Mouse (Mus musculus) erythroblast, embryonic 14.5 days (primary cell): ENCODE measurements around the gene Blzf1. TPM values are rescaled to one million over a fixed set of nuclear protein-coding genes. Genes with fewer than 3 reads are reported as not detected.

Source experiments
- H3K27me3 ChIP-seq: 2 replicates; pipeline ENCODE4 v1.6.1; 2012; ENCODE audit warnings: inconsistent platforms; ENCODE audit not compliant: control insufficient read depth
- H3K36me3 ChIP-seq: 2 replicates; pipeline ENCODE4 v1.6.1; 2012; ENCODE audit warnings: mild to moderate bottlenecking, inconsistent platforms; ENCODE audit not compliant: control insufficient read depth
- H3K4me1 ChIP-seq: 2 replicates; pipeline ENCODE4 v1.6.1; 2012; ENCODE audit warnings: inconsistent platforms; ENCODE audit not compliant: control insufficient read depth
- H3K4me3 ChIP-seq: replicated peaks from 2 replicates; pipeline ENCODE3; 2012; ENCODE audit warnings: moderate library complexity, mild to moderate bottlenecking, inconsistent platforms
- H3K9me3 ChIP-seq: 2 replicates; pipeline ENCODE4 v1.6.1; 2012; ENCODE audit warnings: low read length, inconsistent platforms, mixed read lengths; ENCODE audit not compliant: control insufficient read depth
- GATA1 ChIP-seq: IDR thresholded peaks from 2 replicates; pipeline ENCODE4 v1.6.1; 2012; ENCODE audit warnings: low read length, inconsistent platforms, mixed read lengths
- TAL1 ChIP-seq: IDR thresholded peaks from 3 replicates; pipeline ENCODE4 v1.6.1; 2012; ENCODE audit warnings: low read length, inconsistent platforms, mixed read lengths
- polyA plus RNA-seq: library from polyadenylated mRNA; stranded (reverse); fragments of >175 nt; gene quantifications from 2 replicates; pipeline ENCODE4 v1.2.3, GENCODE M21; 2012

Blzf1 gene
- polyA plus RNA-seq, 1 experiment, result 0.12 TPM

DNA sequence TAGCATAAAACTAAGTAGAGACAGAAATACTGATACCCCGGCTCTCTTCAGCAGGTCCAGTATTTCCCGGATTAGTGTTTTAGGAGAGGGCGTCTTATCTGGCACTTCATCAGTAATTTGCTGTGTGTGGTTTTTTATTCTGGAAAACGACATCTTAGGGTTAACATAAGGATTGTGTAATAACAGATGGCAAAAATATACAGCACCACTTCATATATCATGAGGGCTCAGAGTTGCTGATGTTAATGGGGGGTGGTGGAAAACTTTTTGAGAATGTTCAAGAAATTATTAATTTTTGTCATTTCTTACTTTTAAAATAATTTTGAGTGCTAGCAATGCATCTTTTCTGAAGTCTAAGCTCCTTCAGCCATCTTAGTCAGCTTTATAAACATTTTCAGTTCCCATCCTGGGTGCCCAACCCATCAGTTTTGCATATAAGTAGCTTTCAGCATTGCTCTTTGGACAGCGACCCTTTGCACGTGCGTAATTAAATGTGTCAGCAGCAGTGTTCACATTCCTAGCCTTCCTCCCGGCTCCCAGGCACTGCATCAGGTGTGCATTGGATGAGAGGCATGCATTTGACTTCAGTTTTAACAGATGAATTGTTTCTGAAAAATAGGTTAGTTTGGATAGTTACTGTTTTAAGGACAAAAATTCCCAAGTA is 15.8 kb upstream of the Blzf1 start:
- no peak overlapping the region for H3K4me3 ChIP-seq
- peaks cover 5% of the 10 kb centered on the region for H3K4me1 ChIP-seq
- TF ChIP-seq TAL1 (no peak), GATA1 (no peak)
- H3K27me3 ChIP-seq, result no peaks in the 10 kb centered on the region
- no peaks in the 10 kb centered on the region for H3K9me3 ChIP-seq
- H3K36me3 ChIP-seq, result no peaks in the 10 kb centered on the region

DNA sequence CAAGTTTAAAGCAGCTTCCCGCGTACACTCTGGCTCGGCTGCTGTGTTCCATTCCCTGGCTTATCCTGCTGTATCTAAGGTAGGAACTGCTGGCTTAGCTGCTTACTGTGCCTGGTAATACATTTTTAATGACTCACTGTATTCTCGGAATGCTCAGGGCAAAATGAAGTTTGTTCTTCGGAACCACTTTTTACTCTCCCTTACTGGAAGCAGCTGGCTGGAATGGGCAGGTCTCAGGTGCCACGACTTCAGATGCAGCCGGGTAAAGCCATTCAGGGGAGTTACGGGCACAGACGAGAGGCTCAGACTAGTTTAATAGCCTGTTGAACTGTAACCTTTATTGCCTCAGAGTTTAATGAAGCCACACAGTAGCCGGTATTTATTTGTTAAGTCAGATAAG is 14.1 kb upstream of the Blzf1 start:
- H3K9me3 ChIP-seq, result no peaks in the 10 kb centered on the region
- no peak overlapping the region for H3K4me3 ChIP-seq
- no peak for TF ChIP-seq GATA1
- TF ChIP-seq TAL1, result no peak

DNA sequence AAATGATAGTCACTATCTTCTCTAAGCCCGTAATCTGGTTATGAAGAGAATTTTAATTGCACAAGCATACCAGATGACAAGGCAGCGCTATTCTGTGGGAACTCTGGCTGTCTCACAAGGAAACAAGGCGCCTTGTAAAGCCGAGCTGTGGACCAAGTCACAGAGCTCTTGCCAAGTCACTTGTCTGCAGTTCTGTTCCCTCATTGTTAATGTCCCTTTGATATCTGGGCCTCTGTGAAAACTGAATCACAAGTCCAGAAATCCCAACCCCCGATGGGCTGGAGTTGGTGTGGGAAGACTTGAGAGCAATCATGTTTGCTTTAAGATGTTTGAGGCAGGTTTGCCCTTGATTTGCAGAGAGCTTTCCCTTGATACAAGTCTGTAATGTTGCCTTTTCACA is 13.4 kb upstream of the Blzf1 start:
- Histone ChIP-seq H3K27me3 (no peaks in the 10 kb centered on the region), H3K4me3 (no peak overlapping the region), H3K4me1 (peaks cover 5% of the 10 kb centered on the region), H3K9me3 (no peaks in the 10 kb centered on the region), H3K36me3 (peaks cover 2% of the 10 kb centered on the region; the same call in 1 of the 2 replicates)
- TF ChIP-seq TAL1 (no peak), GATA1 (no peak)

More for the DNA sequence above, 14.1 kb upstream of the Blzf1 start:
- peaks cover 2% of the 10 kb centered on the region; the same call in 1 of the 2 replicates for H3K36me3 ChIP-seq
- no peaks in the 10 kb centered on the region for H3K27me3 ChIP-seq
- H3K4me1 ChIP-seq, result peaks cover 5% of the 10 kb centered on the region

DNA sequence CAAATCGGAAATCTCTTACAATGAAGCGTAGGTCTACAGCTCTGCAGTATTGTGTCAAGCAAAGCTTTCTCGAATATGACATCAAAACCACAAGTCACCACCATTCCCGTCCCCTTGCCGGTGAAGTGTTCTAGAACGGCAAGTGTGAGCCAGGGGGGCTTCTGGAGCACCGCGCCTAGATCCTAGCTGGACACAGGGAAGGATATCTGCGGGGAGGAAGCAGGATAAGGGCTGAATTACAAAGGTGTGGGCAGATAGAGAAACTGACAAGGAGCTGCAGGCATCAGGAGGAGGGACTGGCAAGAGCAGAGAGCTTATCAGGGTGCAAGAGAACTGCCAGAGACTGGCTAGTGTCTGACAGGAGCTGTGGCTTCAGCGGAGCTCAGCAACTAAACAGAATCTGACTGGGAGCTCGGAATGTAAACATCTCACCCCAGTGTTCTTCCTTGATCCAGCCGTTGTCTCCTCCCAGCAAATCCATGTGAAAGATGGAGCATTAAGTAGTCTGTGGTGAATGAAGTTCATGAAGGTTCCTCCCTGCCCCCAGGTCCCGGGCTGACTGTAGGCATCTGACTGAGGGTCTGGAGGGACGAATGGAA is 12.4 kb upstream of the Blzf1 start:
- TF ChIP-seq TAL1 (no peak), GATA1 (no peak)
- Histone ChIP-seq H3K4me1 (peaks cover 11% of the 10 kb centered on the region), H3K27me3 (no peaks in the 10 kb centered on the region), H3K9me3 (no peaks in the 10 kb centered on the region), H3K36me3 (peaks cover 7% of the 10 kb centered on the region), H3K4me3 (no peak overlapping the region)

DNA sequence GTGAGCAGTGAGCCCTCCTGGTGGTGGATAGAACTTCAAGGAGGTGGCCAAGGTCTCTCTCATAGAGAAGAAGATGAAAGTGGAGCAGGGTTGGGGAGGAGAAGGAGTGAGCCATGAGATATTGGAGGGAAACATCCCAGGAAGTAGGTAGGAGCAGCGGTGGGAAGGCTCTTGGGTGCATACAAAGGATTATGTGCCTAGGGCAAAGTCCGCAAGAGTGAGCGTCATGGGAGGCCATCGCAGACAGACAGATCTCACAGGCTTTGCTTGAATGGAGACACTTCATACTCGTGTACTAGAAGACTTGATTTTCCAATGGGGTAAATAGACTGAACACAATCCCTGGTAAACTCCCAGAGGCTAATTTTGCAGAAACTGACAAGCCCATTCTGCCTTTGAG is 11.2 kb upstream of the Blzf1 start:
- no peaks in the 10 kb centered on the region for H3K9me3 ChIP-seq
- peaks cover 20% of the 10 kb centered on the region for H3K4me1 ChIP-seq
- H3K27me3 ChIP-seq, result no peaks in the 10 kb centered on the region
- TF ChIP-seq GATA1 (no peak), TAL1 (no peak)
- H3K4me3 ChIP-seq, result no peak overlapping the region
- H3K36me3 ChIP-seq, result peaks cover 7% of the 10 kb centered on the region

DNA sequence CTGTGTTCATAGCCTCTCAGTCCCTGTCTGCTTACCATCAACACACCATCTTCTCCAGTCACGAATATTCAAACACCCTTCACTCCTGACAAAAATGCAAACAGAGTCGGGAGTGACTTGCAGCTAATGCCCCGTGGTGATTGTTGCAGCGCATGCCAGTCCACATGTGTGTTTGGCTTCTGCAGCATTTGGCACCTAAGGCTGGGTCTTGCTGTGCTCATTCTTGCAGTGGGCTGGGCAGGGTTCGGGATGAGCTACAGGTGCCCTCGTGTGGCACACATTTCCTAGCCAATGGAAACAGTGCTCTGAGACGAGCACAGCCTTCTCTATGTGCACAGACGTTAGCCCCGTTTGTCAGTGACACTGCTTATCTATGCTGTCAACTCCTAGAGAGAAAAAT is 10.0 kb upstream of the Blzf1 start:
- Histone ChIP-seq H3K36me3 (peaks cover 11% of the 10 kb centered on the region), H3K4me1 (peaks cover 20% of the 10 kb centered on the region), H3K27me3 (no peaks in the 10 kb centered on the region), H3K9me3 (no peaks in the 10 kb centered on the region), H3K4me3 (no peak overlapping the region)
- no peak for TF ChIP-seq TAL1
- TF ChIP-seq GATA1, result no peak

DNA sequence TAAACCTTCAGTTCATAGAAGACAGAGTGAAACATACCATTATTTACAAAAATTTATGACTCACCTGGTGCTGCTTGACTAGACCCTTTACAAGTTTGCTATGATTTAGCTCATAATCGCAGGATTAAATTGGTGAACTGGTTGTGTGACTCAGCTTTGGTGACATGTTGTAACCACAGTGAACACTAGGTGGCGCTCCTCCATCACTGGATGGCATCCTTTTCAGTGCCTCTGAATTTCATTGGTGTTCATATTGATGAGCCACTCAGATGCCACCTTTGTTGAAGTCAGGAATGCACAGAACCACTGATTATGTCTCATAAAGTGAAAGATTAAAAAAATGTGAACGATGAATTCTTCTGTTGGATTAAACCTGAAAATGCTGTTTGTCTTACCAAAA is 9.4 kb upstream of the Blzf1 start:
- TF ChIP-seq TAL1, result no peak
- TF ChIP-seq GATA1, result no peak
- Histone ChIP-seq H3K4me3 (no peak overlapping the region), H3K4me1 (peaks cover 20% of the 10 kb centered on the region), H3K9me3 (no peaks in the 10 kb centered on the region), H3K27me3 (no peaks in the 10 kb centered on the region), H3K36me3 (peaks cover 13% of the 10 kb centered on the region)

DNA sequence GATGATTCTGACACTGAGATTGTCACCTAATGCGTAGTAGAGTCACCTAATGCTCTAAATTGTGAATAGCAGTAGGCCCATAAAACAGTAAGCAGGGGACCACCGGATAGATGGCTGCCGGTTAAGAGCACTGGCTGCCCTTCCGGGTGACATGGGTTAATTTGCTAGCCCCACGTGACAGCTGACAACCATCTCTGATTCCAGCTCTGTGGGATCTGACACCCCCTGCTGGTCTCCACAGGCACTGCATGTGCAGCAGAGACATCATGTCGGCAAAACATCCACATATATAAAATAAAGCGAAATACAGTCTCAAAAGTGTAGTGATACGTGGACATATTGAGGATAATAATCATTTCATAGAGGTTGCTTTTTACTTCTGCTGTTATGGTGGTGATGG is 8.0 kb upstream of the Blzf1 start:
- no peaks in the 10 kb centered on the region for H3K9me3 ChIP-seq
- H3K4me3 ChIP-seq, result no peak overlapping the region
- H3K27me3 ChIP-seq, result no peaks in the 10 kb centered on the region
- peaks cover 20% of the 10 kb centered on the region for H3K4me1 ChIP-seq
- H3K36me3 ChIP-seq, result peaks cover 13% of the 10 kb centered on the region
- no peak for TF ChIP-seq GATA1
- TF ChIP-seq TAL1, result no peak

DNA sequence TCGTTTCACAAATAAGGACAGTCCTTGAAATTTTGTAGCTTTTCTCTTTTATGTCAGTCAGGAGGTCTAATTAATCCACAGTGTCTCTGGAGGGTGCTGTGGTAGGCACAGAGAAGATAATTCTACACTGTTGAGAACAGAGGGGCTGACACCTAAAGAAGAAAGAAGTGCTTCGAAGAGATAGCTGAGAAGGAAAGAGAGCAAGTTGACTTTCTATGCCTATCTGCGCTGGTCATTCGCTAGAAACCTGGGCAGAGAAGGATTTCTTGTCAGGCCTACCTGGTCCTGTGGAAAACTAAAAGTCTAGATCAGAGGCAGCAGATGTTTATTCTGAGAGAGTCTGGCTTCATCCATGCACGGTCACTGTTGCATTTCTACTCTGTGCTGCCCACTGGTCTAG is 6.8 kb upstream of the Blzf1 start:
- H3K4me3 ChIP-seq, result no peak overlapping the region
- H3K36me3 ChIP-seq, result peaks cover 13% of the 10 kb centered on the region
- peaks cover 17% of the 10 kb centered on the region for H3K4me1 ChIP-seq
- TF ChIP-seq TAL1, result 0 out of 3 replicates have a peak, but pooled peaks have one; percentile 27
- 0 out of 2 replicates have a peak, but pooled peaks have one; percentile 3 for TF ChIP-seq GATA1
- H3K27me3 ChIP-seq, result no peaks in the 10 kb centered on the region
- no peaks in the 10 kb centered on the region for H3K9me3 ChIP-seq
